Mouse (Mus musculus): ENCODE measurements around the gene Psme2. TPM values are rescaled to one million over a fixed set of nuclear protein-coding genes. Genes with fewer than 3 reads are reported as not detected.

The Psme2 gene
- polyA plus RNA-seq, 1 experiment from 2014 or later = 187 TPM

- no peak for ATAC-seq (replicated peaks)
- 59% methylated on average over 6 of the region's 6 CpGs for WGBS
- H3K4me3 ChIP-seq = peak overlapping the region; percentile 58
- H3K9me3 ChIP-seq = no peaks in the 10 kb centered on the region
- peak overlapping the region; percentile 98; the same call in 1 of the 2 replicates for H3K27ac ChIP-seq (replicated peaks)
- peaks cover 5% of the 10 kb centered on the region for H3K36me3 ChIP-seq
- peaks cover 21% of the 10 kb centered on the region for H3K4me1 ChIP-seq
- H3K27me3 ChIP-seq = no peaks in the 10 kb centered on the region
- H3K9ac ChIP-seq (replicated peaks) = peak overlapping the region; percentile 85
- H3K4me2 ChIP-seq (replicated peaks) = peak overlapping the region; percentile 67
Observed at GRCm38 (mm10) chr14:55558740-55559448, 32.0 kb downstream of the Psme2 start.

- no peaks in the 10 kb centered on the region for H3K9me3 ChIP-seq
- H3K4me1 ChIP-seq = peaks cover 21% of the 10 kb centered on the region
- H3K9ac ChIP-seq (replicated peaks) = no peak overlapping the region
- no peak for ATAC-seq (replicated peaks)
- no peak overlapping the region for H3K27ac ChIP-seq (replicated peaks)
- WGBS = 92% methylated on average over 3 of the region's 3 CpGs
- no peaks in the 10 kb centered on the region for H3K27me3 ChIP-seq
- H3K36me3 ChIP-seq = no peaks in the 10 kb centered on the region
- no peak overlapping the region for H3K4me3 ChIP-seq
- no peak overlapping the region for H3K4me2 ChIP-seq (replicated peaks)
Observed at GRCm38 (mm10) chr14:55557587-55557986, 33.3 kb downstream of the Psme2 start.

GRCm38 (mm10) chr14:55557003-55557402 lies 33.9 kb downstream of the Psme2 start:
- peaks cover 18% of the 10 kb centered on the region for H3K4me1 ChIP-seq
- no peak for ATAC-seq (replicated peaks)
- H3K27me3 ChIP-seq = no peaks in the 10 kb centered on the region
- H3K9ac ChIP-seq (replicated peaks) = no peak overlapping the region
- no peak overlapping the region for H3K27ac ChIP-seq (replicated peaks)
- no peak overlapping the region for H3K4me2 ChIP-seq (replicated peaks)
- H3K36me3 ChIP-seq = no peaks in the 10 kb centered on the region
- H3K9me3 ChIP-seq = no peaks in the 10 kb centered on the region
- H3K4me3 ChIP-seq = no peak overlapping the region
- 29% methylated on average over 5 of the region's 5 CpGs for WGBS

- no peak for ATAC-seq (replicated peaks)
- Histone ChIP-seq H3K4me1 (peaks cover 7% of the 10 kb centered on the region), H3K4me3 (no peak overlapping the region), H3K4me2 (replicated peaks) (no peak overlapping the region), H3K9ac (replicated peaks) (no peak overlapping the region), H3K9me3 (no peaks in the 10 kb centered on the region), H3K27ac (replicated peaks) (no peak overlapping the region), H3K27me3 (no peaks in the 10 kb centered on the region), H3K36me3 (no peaks in the 10 kb centered on the region)
- 91% methylated on average over 3 of the region's 3 CpGs for WGBS
Observed at GRCm38 (mm10) chr14:55555788-55556187, 35.1 kb downstream of the Psme2 start.

- peaks cover 7% of the 10 kb centered on the region for H3K4me1 ChIP-seq
- H3K9ac ChIP-seq (replicated peaks) = no peak overlapping the region
- no peaks in the 10 kb centered on the region for H3K9me3 ChIP-seq
- H3K27me3 ChIP-seq = no peaks in the 10 kb centered on the region
- H3K27ac ChIP-seq (replicated peaks) = no peak overlapping the region
- H3K4me2 ChIP-seq (replicated peaks) = no peak overlapping the region
- no peak overlapping the region for H3K4me3 ChIP-seq
- ATAC-seq (replicated peaks) = no peak
- no peaks in the 10 kb centered on the region; the same call in 1 of the 2 replicates for H3K36me3 ChIP-seq
Observed at GRCm38 (mm10) chr14:55554635-55555034, 36.3 kb downstream of the Psme2 start.

- WGBS = 87% methylated on average over 8 of the region's 8 CpGs
- H3K9ac ChIP-seq (replicated peaks) = no peak overlapping the region
- H3K27ac ChIP-seq (replicated peaks) = no peak overlapping the region
- no peaks in the 10 kb centered on the region for H3K9me3 ChIP-seq
- no peak overlapping the region for H3K4me2 ChIP-seq (replicated peaks)
- H3K36me3 ChIP-seq = peaks cover 18% of the 10 kb centered on the region
- no peak for ATAC-seq (replicated peaks)
- no peaks in the 10 kb centered on the region for H3K4me1 ChIP-seq
- no peak overlapping the region for H3K4me3 ChIP-seq
- no peaks in the 10 kb centered on the region for H3K27me3 ChIP-seq
Observed at GRCm38 (mm10) chr14:55551794-55552193, 39.1 kb downstream of the Psme2 start.

GRCm38 (mm10) chr14:55551347-55551746 lies 39.6 kb downstream of the Psme2 start:
- Histone ChIP-seq H3K9ac (replicated peaks) (no peak overlapping the region), H3K27me3 (no peaks in the 10 kb centered on the region)

GRCm38 (mm10) chr14:55550191-55550590 lies 40.7 kb downstream of the Psme2 start:
- WGBS = 73% methylated on average over 6 of the region's 6 CpGs
- H3K9ac ChIP-seq (replicated peaks) = no peak overlapping the region
- H3K4me3 ChIP-seq = no peak overlapping the region
- ATAC-seq (replicated peaks) = no peak
- peaks cover 18% of the 10 kb centered on the region for H3K36me3 ChIP-seq
- no peaks in the 10 kb centered on the region for H3K4me1 ChIP-seq
- no peak overlapping the region for H3K27ac ChIP-seq (replicated peaks)
- no peaks in the 10 kb centered on the region for H3K9me3 ChIP-seq
- H3K27me3 ChIP-seq = no peaks in the 10 kb centered on the region
- no peak overlapping the region for H3K4me2 ChIP-seq (replicated peaks)

More at GRCm38 (mm10) chr14:55551347-55551746, 39.6 kb downstream of the Psme2 start:
- Histone ChIP-seq H3K4me3 (no peak overlapping the region), H3K4me1 (no peaks in the 10 kb centered on the region), H3K27ac (replicated peaks) (no peak overlapping the region), H3K4me2 (replicated peaks) (no peak overlapping the region), H3K9me3 (no peaks in the 10 kb centered on the region), H3K36me3 (peaks cover 18% of the 10 kb centered on the region)
- no peak for ATAC-seq (replicated peaks)
- 68% methylated on average over 5 of the region's 5 CpGs for WGBS

GRCm38 (mm10) chr14:55544334-55544733 lies 46.6 kb downstream of the Psme2 start:
- peaks cover 31% of the 10 kb centered on the region for H3K4me1 ChIP-seq
- H3K9me3 ChIP-seq = no peaks in the 10 kb centered on the region
- no peak for ATAC-seq (replicated peaks)
- no peak overlapping the region for H3K9ac ChIP-seq (replicated peaks)
- H3K4me2 ChIP-seq (replicated peaks) = no peak overlapping the region
- no peaks in the 10 kb centered on the region for H3K27me3 ChIP-seq
- H3K4me3 ChIP-seq = no peak overlapping the region
- H3K27ac ChIP-seq (replicated peaks) = no peak overlapping the region
- H3K36me3 ChIP-seq = peaks cover 19% of the 10 kb centered on the region
- 41% methylated on average over 9 of the region's 9 CpGs for WGBS

- Histone ChIP-seq H3K9ac (replicated peaks) (no peak overlapping the region), H3K4me2 (replicated peaks) (no peak overlapping the region), H3K36me3 (0 out of 2 replicates have a peak, but pooled peaks cover 3% of the 10 kb centered on the region), H3K4me3 (no peak overlapping the region), H3K27ac (replicated peaks) (no peak overlapping the region), H3K4me1 (peaks cover 31% of the 10 kb centered on the region), H3K9me3 (no peaks in the 10 kb centered on the region), H3K27me3 (no peaks in the 10 kb centered on the region)
- 95% methylated on average over 12 of the region's 12 CpGs for WGBS
- no peak for ATAC-seq (replicated peaks)
Observed at GRCm38 (mm10) chr14:55542268-55542667, 48.6 kb downstream of the Psme2 start.

- Histone ChIP-seq H3K4me1 (peaks cover 31% of the 10 kb centered on the region), H3K4me2 (replicated peaks) (peak overlapping the region; percentile 86), H3K4me3 (peak overlapping the region; percentile 58), H3K27me3 (no peaks in the 10 kb centered on the region), H3K27ac (replicated peaks) (peak overlapping the region; percentile 85), H3K36me3 (0 out of 2 replicates have a peak, but pooled peaks cover 3% of the 10 kb centered on the region), H3K9ac (replicated peaks) (peak overlapping the region; percentile 72), H3K9me3 (no peaks in the 10 kb centered on the region)
- WGBS = 3% methylated on average over 10 of the region's 10 CpGs
- peak; percentile 65 for ATAC-seq (replicated peaks)
Observed at GRCm38 (mm10) chr14:55540787-55541321, 50.1 kb downstream of the Psme2 start.

GRCm38 (mm10) chr14:55540067-55540786 lies 50.7 kb downstream of the Psme2 start, which contains the start of gene Pck2:
Gene Pck2, plus strand, starts transcription at chr14:55540266.
- ATAC-seq (replicated peaks) = peak; percentile 83
- Histone ChIP-seq H3K27me3 (no peaks in the 10 kb centered on the region), H3K36me3 (0 out of 2 replicates have a peak, but pooled peaks cover 3% of the 10 kb centered on the region), H3K4me1 (peaks cover 31% of the 10 kb centered on the region), H3K9ac (replicated peaks) (peak within 1 kb of the TSS; percentile 72), H3K9me3 (no peaks in the 10 kb centered on the region), H3K4me2 (replicated peaks) (peak within 1 kb of the TSS; percentile 86), H3K4me3 (peak within 1 kb of the TSS; percentile 58), H3K27ac (replicated peaks) (peak within 1 kb of the TSS; percentile 85)
- WGBS = under 1% methylated on average over 32 of the region's 32 CpGs

All from forebrain, embryonic 15.5 days (tissue).